Mouse (Mus musculus): ENCODE measurements around the gene Gm42791.

Gm42791 gene

DNA sequence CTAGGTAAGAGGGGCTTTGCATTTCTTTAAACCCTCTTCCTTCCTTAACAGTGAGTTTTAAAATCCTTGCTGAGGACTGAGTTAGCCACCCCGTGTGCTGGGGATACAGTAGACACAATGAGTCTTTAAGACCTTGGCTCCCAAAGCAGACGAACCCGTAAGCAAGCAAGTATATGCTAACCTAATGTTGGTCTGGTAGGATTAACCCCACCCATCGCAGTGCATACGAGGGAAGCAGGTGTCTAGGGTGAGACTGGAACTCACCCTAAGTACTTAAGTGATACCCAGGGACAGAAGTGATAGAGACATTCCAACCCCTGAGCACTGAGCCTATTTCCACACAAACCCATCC, 12.3 kb upstream of the Gm42791 start:
- no peak for DNase-seq (ENCODE audit: inconsistent ontology term)

DNA sequence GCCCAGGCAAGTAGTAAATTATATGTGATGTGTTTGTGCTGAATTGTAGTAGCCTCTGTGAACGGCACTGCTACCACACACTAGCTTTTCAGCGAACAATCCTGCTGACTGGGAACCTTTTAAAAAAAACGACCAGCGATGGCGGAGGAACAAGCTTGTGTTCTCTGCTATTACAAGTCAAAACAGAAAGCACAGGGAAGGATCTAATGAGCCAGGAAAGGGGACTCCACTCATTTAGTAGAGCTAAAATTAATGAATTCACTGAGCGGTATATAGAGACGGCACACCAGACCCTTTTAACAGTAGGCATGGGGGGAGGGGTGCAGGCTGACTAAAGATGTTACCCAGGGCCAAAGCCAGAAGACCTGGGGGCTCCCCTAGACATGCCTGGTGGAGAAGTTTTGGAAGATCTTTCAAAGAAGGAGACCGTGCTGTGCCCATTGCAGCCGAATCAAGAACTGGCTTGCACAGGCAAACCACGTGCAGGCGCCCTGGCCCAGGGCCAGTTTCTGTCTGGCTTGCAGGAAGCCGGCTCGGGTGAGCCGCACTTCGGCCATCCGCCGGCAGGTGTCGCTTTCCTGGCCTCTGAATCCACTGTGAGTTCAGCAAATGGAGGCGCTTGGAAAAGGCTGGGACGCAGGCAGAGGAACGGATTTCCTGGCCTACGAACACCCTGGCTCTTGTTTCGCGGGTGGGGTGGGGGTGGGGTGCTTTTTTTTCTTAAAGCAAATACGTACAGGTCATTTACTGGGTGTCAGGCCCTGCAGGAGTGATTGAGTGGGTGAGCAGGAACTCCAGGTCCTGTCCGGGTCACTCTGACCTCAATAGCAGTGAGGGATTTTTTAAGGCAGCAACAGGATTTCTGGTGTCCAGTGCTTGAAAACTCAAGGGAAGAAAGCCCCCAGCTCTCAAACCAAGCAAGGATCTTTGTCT, 11.7 kb upstream of the Gm42791 start:
- peak; percentile 98 for DNase-seq (ENCODE audit: inconsistent ontology term)

DNA sequence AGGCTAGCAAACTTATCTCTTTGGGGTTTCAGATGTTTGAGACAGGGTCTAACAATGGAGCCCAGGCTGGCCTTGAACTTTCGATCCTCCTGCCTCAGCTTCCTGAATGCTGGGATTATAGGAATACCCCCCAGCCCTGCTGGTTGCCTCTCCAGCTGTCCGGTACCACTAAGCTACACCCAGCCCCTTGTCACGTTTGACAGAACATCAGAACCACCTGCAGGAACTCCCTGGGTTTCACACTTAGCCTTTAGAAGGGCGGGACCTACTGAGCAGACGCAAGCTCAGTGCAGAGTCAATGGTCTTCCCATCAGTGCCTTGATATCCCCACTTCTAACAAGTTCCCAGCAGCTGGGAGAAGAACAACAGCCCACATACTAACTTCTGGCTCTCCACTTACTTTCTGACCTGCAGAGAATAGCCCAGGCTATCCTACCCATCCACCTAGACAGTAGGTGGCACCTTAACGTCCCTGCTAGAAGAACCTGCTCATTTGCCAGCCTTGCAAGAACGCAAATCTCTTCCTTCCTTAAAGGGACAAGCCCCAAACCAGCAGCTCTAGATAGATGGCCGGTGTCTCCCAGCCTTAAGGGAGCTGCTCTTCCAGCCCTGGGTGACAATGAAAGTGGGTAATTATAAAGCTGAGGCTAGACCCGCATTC, 10.9 kb upstream of the Gm42791 start:
- no peak for DNase-seq (ENCODE audit: inconsistent ontology term)

DNA sequence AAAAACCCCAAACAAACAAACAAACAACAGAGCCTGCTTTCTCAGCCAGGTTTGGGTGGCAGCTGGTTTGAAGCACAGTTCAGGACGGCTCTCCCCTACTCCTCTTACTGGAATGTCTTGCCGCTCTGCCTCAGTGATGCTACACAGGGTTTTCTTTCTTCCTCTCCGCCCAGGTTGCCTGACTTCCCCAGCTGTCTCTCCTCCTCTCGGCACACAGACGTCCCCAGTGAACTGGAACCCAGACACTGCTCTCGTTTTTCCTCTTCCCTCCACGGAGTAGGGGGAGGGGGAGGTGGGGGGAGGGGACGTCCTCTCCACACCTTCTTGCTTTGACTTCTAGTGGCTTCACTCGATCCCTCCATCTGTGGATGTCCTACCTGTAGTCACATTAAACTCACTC, 10.1 kb upstream of the Gm42791 start:
- DNase-seq (ENCODE audit: inconsistent ontology term) = no peak

DNA sequence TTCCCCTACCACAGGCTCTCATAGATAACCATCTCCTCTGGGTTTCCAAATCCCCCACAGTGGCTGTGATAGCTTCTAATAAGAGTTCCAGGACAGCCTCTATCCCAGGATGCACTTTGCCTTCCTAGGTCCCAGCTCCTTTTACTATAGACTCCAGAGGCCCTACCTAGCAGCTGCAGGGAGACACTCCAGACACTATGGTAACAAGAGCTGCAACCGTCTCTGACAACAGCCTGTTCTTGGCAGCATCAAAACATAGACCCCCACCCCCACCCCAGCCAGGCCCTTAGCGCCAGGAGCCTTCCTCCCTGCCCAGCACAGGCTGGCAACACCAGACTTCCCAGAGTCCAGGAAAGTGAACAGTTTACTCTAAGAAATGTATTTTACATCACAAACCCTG, 8.2 kb upstream of the Gm42791 start:
- no peak for DNase-seq (ENCODE audit: inconsistent ontology term)

DNA sequence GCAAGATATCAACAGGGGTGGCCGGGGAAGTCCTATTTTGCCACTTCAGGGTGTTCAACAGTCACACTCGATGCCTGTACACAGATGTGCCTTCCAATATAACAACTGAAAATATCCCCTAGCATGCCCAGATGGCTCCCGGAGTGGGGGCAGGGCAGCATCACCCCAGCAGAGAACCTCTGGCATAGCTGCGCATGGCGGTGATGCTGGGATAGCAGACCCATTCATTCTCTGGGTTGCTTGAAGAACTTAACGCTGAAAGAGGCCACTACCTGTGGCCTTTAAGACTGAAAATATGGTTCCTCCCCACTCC, 7.8 kb upstream of the Gm42791 start:
- DNase-seq (ENCODE audit: inconsistent ontology term) = no peak

DNA sequence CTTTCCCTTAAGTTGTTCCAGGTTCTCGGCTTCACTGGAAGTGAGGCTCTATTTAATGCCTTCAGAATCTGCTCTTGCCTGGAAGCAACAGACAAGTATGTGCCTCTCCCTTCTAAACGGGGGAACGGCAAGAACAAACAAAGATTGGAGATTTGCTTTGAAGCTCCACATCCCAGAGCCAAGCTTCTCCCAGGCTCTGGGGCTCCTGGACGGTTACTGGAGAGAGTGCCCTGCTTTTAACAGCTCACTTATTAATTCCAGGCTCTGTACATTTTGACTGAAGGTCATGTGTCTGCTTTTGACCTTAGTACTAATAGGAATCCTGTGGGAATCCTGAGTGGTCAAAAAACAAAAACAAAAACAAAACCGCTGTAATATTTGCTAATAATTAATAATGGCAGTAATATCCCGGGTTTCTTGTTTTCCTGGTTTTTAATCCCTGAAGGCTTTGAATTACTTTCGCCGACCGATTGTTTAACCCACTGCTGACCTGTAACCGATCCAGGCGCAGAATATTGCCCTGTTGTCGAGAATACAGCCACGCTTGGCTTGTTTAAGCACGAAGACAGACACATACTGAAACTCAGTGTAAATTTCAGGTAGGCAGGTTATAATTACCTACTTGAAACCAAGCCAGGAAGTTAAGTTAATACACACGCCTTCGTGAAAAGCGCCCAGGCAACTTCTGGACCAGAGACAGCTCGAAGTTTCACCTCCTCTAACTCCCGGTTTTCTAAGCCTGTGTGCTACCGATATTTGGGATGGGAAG, 7.3 kb upstream of the Gm42791 start:
- no peak for DNase-seq (ENCODE audit: inconsistent ontology term)

DNA sequence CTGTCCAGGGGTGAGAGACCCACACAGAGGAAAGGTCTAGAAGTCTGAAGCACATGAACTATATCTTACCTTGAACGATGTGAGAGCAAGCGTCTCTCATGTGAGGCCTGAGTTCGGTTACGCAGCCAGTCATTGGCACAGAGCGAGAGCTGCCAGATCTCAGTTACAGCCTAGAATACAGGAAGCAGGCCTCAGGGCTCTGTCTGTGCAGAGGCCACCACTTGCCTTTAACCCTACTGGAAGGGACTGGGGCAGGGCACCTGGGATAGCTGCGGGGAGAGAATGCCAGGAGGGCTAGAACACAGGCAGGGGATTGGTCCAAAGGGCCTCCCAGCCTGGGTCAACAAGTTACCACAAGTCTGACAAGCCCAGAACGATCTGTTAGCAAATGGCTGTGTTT, 4.9 kb upstream of the Gm42791 start:
- no peak for DNase-seq (ENCODE audit: inconsistent ontology term)

DNA sequence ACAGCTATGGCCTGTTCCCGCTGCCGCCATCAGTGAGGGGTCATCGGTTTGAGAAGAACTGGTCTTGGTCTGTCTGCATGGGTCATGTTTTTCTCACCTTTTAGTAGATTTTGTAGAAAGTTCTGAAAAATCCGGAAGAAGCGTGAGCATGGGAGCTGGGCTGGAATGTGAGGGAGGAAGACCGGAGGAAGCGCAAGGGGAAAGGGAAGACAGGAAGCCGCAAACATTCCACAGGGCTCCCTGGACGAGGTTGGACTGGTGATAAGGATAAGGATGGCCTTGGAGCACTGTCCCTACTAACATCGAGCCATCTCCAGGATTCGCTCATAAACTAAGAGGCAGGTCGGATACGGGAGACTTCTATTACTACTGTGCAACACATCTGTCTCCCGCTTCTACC, 3.6 kb upstream of the Gm42791 start:
- no peak for DNase-seq (ENCODE audit: inconsistent ontology term)

DNA sequence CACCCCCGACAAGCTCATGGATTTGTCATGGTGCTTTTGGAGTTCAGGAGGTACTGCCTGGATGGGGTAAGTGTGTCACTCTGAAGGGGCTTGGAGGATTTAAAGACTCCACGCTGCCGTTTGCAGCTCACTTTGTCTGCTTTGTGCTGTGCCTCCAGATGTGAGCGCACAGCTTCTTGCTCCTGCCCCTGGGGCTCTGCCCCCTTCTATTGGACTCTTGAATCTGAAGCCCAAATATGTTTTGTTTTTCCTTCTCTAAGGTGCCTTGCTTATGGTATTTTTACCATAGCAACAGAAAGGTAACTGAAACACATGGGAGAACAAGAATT, 1.7 kb upstream of the Gm42791 start:
- no peak for DNase-seq (ENCODE audit: inconsistent ontology term)

DNA sequence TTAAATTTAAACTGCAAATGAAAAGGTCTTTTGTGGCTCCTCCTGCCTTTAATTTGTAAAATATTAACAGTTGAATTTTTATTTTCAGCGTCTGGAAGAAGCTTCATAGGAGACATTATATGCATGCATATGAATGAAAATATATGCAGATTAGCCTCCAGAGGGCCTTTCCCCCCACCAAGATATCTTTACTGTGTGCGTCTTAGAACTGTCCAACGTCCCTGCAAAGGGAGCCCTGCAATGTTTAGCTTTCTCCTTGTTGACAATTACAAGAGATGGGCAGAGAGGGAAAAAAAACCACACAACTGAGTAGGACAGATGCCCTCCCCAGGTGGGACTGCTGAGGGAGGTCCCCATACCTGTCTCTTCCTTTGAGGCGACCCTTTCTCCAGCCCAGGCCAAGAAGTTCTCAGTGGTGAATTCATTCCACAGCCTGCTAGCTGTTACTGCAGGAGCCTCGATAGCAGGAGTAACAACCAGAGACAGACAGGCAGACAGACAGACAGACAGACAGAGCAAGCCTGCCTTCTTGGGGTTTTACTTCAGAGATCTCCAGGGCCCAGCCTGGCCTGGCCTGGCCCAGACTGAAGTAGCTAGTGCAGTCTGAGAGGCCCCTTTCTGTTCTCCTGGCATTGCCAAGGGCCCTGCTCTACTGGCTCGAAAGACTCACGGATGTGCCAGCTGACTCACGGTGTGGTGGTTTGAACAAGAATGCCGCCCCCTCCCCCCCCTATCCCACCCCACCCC, 1.2 kb upstream of the Gm42791 start:
- peak; percentile 73 for DNase-seq (ENCODE audit: inconsistent ontology term)

DNA sequence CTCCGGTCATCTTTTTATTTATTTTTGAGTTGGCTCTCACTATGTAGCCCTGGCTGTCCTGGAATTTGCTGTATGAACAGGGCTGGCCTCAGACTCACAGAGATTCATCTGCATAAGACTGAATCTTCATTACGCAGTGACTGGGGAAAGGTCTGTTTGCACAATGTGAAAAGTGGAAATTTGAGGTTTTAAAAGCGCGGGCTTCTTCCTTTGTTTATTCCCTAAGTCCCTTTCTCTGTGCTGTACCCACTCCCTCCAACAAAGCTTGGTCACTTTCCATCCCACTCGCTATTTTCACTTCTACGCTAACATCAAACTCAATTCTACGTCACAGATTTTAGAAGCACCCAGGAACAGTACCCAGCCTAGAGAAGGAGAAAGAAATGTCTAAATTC, 639 bp downstream of the Gm42791 start:
- DNase-seq (ENCODE audit: inconsistent ontology term) = no peak

DNA sequence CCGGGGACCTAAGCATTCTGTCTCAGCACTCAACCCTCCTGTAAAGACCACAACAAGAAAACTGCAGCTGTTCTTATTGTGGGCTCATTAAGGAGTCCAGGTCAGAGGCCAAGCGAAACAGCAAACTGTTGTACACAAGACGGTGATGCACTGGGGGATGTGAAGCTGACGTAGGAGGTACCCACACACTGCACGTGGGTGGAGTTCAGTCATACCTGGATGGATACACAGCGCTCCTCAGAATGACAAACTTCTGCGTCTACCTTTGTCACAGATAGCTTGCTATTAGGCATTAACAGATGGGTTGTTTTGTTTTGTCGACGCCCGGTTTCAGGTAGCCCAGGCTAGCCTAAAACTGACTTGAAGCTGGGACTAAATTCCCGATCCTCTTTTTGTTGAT, 2.3 kb downstream of the Gm42791 start:
- DNase-seq (ENCODE audit: inconsistent ontology term) = no peak

DNA sequence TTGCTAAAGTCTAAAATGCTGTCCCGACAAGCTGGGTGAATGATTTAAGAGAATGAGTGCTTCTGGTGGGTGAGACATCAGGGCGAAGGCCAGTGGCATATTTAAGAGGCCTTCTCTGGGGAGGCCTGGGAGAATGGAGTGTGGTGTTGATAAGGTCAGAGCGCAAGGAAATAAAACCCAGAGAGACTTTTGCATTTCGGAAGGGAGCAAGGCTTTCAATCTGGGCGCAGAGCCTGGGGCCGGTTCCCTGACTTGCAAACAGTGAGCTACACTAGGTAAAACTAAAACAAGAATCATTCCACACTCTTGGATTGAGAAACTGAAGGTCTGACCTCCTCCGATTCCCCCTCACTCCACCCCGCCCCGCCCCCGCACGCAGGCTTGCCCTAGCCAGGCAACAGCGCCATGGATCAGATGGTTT, 4.0 kb downstream of the Gm42791 start:
- DNase-seq (ENCODE audit: inconsistent ontology term) = no peak

DNA sequence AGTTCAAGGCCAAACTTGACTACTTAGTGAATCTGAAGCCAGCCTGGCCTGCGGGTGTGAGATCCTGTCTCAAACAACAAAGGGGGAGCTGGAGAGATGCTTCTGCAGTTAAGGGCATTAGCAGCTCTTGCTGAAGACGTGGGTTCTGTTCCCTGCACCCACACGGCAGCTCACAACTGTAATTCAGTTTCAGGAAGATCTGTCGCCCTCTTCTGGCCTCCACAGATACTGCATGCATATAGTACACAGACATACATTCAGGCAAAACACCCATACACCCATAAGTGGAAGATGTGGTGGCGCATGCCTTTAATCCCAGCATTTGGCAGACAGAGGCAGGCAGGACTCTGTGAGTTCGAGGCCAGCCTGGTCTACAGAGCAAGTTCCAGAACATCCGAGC, 5.5 kb downstream of the Gm42791 start:
- no peak for DNase-seq (ENCODE audit: inconsistent ontology term)

DNA sequence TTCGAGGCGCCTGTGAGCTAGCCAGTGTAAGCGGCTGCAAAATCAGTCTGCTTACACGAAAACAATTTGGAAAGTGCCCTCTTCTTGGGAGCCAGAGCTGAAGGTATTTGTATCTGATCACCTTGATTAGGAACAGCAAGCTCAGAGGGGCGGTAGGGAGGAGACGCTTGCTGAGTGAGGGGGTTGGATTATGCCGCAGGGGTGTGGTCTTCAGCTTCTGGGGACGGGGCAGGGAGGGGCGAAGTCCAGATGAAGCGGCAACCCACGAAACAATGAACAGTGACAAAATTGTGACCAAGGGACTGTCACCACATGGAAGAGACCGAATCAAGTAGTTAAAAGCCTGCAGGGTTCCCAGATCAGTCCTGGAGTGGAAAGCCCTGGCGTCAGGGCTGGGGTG, 10.0 kb downstream of the Gm42791 start:
- no peak for DNase-seq (ENCODE audit: inconsistent ontology term)

DNA sequence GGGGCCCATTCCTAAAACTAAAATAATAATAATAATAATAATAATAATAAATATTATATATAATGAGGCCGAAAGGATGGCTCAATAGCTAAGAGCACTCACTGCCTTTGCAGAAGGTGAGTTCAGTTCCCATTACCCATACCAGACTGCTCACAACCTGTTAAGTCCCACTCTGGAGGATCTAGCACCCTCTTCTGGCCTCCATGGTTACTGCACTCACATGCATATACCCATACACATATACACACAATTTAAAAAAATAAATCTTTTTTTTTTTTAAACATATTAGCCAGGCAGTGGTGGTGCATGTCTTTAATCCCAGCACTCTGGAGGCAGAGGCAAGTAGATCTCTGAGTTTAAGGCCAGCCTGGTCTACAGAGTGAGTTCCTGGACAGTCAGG, 11.3 kb downstream of the Gm42791 start:
- no peak for DNase-seq (ENCODE audit: inconsistent ontology term)

DNA sequence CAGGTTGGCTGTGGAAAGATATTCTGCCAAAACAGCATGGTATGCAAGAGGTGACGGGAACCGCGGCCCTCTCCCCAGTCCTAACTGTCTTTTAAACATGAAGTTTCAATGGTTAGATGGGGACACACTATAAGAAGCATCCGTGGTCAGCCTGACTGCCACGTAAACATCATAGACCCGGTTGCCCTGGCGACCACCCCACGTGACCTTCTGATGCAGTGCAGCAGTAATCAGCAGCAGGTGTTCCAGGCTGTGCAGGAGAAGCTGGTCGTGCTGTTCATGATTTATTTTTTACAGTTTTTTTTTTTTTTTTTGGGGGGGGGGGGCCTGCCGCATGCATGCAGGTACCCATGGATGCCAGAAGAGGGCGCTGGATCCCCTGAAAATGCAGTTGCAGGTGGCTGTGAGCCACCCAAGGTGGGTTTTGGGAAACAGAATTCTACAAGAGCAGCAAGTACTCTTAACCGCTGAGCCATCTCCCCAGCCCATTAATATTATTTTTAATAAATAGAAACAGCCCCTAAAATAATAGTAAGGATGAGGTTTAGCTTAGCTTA, 11.8 kb downstream of the Gm42791 start:
- no peak for DNase-seq (ENCODE audit: inconsistent ontology term)

DNA sequence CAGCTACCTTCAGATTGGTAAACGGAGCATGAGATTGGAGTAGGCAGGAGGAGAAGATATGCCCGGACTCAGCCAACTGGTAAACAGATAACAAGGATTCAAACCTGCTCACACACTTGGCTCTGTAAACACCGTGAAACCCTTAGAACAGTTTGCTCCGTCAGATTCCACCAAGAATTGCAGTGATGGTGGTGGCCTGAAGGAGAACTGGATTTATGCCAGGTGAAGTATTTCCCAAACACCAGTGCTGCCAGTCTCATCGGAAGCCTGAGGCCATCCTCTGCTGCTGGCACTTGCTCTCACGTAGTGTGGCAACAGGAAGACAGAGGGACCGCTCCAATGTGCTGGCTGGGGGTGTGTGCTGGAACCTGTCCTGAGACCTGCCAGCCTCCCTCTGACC, 12.6 kb downstream of the Gm42791 start:
- DNase-seq (ENCODE audit: inconsistent ontology term) = no peak

DNA sequence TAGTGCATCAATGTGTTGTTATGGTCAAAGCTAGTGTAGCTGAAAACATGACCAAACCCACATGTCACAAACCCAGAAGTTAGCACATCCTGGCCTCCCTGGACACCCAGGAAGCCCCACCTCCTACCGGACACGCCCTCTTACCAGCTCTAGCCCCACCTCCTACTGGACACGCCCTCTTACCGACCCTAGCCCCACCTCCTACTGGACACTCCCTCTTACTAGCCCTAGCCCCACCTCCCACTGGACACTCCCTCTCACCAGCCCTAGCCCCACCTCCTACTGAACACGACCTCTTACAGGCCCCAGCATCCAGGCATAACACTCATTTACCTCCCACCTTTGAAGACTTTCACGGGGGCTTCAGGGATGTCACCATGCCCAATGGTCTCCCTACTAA, 14.3 kb downstream of the Gm42791 start:
- DNase-seq (ENCODE audit: inconsistent ontology term) = no peak

DNA sequence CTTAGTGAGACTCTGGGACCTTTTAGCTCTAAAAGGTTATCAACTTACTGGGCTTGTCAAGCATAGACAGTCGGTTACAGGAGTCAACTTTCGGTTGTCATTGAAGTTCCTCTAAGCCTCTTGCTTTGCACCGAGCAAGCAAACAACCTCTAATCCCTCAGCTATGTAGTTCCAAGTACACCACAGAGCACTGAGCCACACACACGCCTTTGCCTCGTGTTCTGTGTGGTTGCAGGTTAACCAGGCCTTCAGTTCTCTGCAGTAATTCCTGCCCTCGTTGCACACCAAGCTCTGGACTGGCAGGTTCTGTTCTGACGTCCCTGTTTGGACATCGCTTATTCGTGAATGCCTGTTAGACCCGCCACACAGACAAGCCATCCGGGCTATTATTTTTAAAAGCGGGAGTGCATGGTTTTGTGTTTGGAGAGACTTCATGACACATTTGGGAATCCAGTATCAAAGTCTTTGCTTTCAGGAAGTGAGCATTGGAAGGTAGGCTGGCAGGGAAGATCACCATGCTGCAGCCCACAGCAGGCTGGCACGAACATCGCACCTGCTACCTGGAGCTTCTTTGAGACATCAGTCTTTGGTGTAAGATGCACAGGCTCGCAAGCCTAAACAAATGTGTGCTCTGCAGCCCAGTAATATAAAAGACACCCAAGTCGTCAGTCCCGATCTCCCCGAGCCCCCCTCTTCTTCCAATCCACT, 16.3 kb downstream of the Gm42791 start:
- no peak for DNase-seq (ENCODE audit: inconsistent ontology term)
